Mouse (Mus musculus): ENCODE results near the gene Thnsl1.

GRCm38 (mm10) chr2:21258281-21258680 is 52.8 kb downstream of the Thnsl1 start:
- TF ChIP-seq CTCF (IDR thresholded peaks at IDR 0.05; ENCODE audit: low read depth, low read length) (no peak), POLR2A (IDR thresholded peaks at IDR 0.05; ENCODE audit: insufficient read depth, low read length) (no peak), EP300 (IDR thresholded peaks at IDR 0.05; ENCODE audit: insufficient read depth, low read depth, low read length) (no peak)
